Mouse (Mus musculus): ENCODE results near the gene Pepd. TPM values are rescaled to one million over a fixed set of nuclear protein-coding genes. Genes with fewer than 3 reads are reported as not detected.

The Pepd gene
- polyA plus RNA-seq, 1 experiment from 2014 or later: 91.4 TPM

- H3K4me1 ChIP-seq (replicated peaks): 0 out of 2 replicates have a peak, but pooled peaks cover 5% of the 10 kb centered on the region
- H3K4me2 ChIP-seq (replicated peaks): no peak overlapping the region
- H3K9ac ChIP-seq: no peak overlapping the region
- ATAC-seq: no peak
- 52% methylated on average over 7 of the region's 7 CpGs for WGBS
- no peaks in the 10 kb centered on the region for H3K9me3 ChIP-seq
- no peak overlapping the region for H3K4me3 ChIP-seq (replicated peaks)
- H3K27me3 ChIP-seq (replicated peaks): no peaks in the 10 kb centered on the region
- no peak overlapping the region for H3K27ac ChIP-seq
- H3K36me3 ChIP-seq: no peaks in the 10 kb centered on the region
Observed at GRCm38 (mm10) chr7:34986575-34987150, 74.5 kb downstream of the Pepd start.

GRCm38 (mm10) chr7:34987258-34987657, 75.1 kb downstream of the Pepd start:
- H3K4me1 ChIP-seq (replicated peaks): 0 out of 2 replicates have a peak, but pooled peaks cover 5% of the 10 kb centered on the region
- no peak for ATAC-seq
- no peak overlapping the region for H3K27ac ChIP-seq
- no peak overlapping the region for H3K9ac ChIP-seq
- H3K27me3 ChIP-seq (replicated peaks): no peaks in the 10 kb centered on the region
- 44% methylated on average over 6 of the region's 6 CpGs for WGBS
- no peak overlapping the region for H3K4me3 ChIP-seq (replicated peaks)
- H3K36me3 ChIP-seq: no peaks in the 10 kb centered on the region
- no peak overlapping the region for H3K4me2 ChIP-seq (replicated peaks)
- no peaks in the 10 kb centered on the region for H3K9me3 ChIP-seq

- H3K9me3 ChIP-seq: no peaks in the 10 kb centered on the region
- no peaks in the 10 kb centered on the region for H3K36me3 ChIP-seq
- no peaks in the 10 kb centered on the region for H3K27me3 ChIP-seq (replicated peaks)
- H3K27ac ChIP-seq: no peak overlapping the region
- H3K9ac ChIP-seq: no peak overlapping the region
- 0 out of 2 replicates have a peak, but pooled peaks cover 5% of the 10 kb centered on the region for H3K4me1 ChIP-seq (replicated peaks)
- H3K4me3 ChIP-seq (replicated peaks): no peak overlapping the region
- no peak for ATAC-seq
- no peak overlapping the region for H3K4me2 ChIP-seq (replicated peaks)
- 71% methylated on average over 3 of the region's 3 CpGs for WGBS
Observed at GRCm38 (mm10) chr7:34988488-34988887, 76.3 kb downstream of the Pepd start.

- ATAC-seq: no peak
- no peak overlapping the region for H3K4me2 ChIP-seq (replicated peaks)
- H3K9me3 ChIP-seq: no peaks in the 10 kb centered on the region
- no peak overlapping the region for H3K4me3 ChIP-seq (replicated peaks)
- no peak overlapping the region for H3K27ac ChIP-seq
- no peaks in the 10 kb centered on the region for H3K27me3 ChIP-seq (replicated peaks)
- H3K36me3 ChIP-seq: no peaks in the 10 kb centered on the region
- H3K4me1 ChIP-seq (replicated peaks): no peaks in the 10 kb centered on the region
- 91% methylated on average over 6 of the region's 6 CpGs for WGBS
- no peak overlapping the region for H3K9ac ChIP-seq
Observed at GRCm38 (mm10) chr7:34991731-34992246, 79.6 kb downstream of the Pepd start.

GRCm38 (mm10) chr7:34992766-34993165, 80.6 kb downstream of the Pepd start:
- ATAC-seq: no peak
- H3K4me1 ChIP-seq (replicated peaks): no peaks in the 10 kb centered on the region
- WGBS: 92% methylated on average over 3 of the region's 3 CpGs
- no peaks in the 10 kb centered on the region for H3K9me3 ChIP-seq
- H3K27ac ChIP-seq: no peak overlapping the region
- H3K36me3 ChIP-seq: no peaks in the 10 kb centered on the region
- H3K4me3 ChIP-seq (replicated peaks): no peak overlapping the region
- no peaks in the 10 kb centered on the region for H3K27me3 ChIP-seq (replicated peaks)
- no peak overlapping the region for H3K4me2 ChIP-seq (replicated peaks)
- H3K9ac ChIP-seq: no peak overlapping the region

- H3K4me2 ChIP-seq (replicated peaks): no peak overlapping the region
- no peaks in the 10 kb centered on the region for H3K9me3 ChIP-seq
- whole genome bisulfite sequencing: 81% methylated on average over 7 of the region's 7 CpGs
- no peak for ATAC-seq
- H3K27ac ChIP-seq: no peak overlapping the region
- H3K36me3 ChIP-seq: no peaks in the 10 kb centered on the region
- H3K4me1 ChIP-seq (replicated peaks): no peaks in the 10 kb centered on the region
- no peak overlapping the region for H3K9ac ChIP-seq
- H3K4me3 ChIP-seq (replicated peaks): no peak overlapping the region
- no peaks in the 10 kb centered on the region for H3K27me3 ChIP-seq (replicated peaks)
Observed at GRCm38 (mm10) chr7:34995872-34996662, 83.9 kb downstream of the Pepd start.

GRCm38 (mm10) chr7:35000839-35001238, 88.7 kb downstream of the Pepd start:
- no peaks in the 10 kb centered on the region for H3K9me3 ChIP-seq
- H3K4me3 ChIP-seq (replicated peaks): no peak overlapping the region
- 39% methylated on average over 6 of the region's 6 CpGs for WGBS
- ATAC-seq: no peak
- no peaks in the 10 kb centered on the region for H3K4me1 ChIP-seq (replicated peaks)
- no peak overlapping the region for H3K9ac ChIP-seq
- H3K36me3 ChIP-seq: no peaks in the 10 kb centered on the region
- H3K4me2 ChIP-seq (replicated peaks): no peak overlapping the region
- H3K27me3 ChIP-seq (replicated peaks): no peaks in the 10 kb centered on the region
- H3K27ac ChIP-seq: no peak overlapping the region

GRCm38 (mm10) chr7:35003171-35003737, 91.1 kb downstream of the Pepd start:
- Histone ChIP-seq H3K27me3 (replicated peaks) (no peaks in the 10 kb centered on the region), H3K4me2 (replicated peaks) (no peak overlapping the region), H3K9me3 (no peaks in the 10 kb centered on the region), H3K4me3 (replicated peaks) (no peak overlapping the region), H3K36me3 (no peaks in the 10 kb centered on the region), H3K9ac (no peak overlapping the region), H3K4me1 (replicated peaks) (no peaks in the 10 kb centered on the region), H3K27ac (no peak overlapping the region)
- WGBS: 82% methylated on average over 7 of the region's 7 CpGs
- no peak for ATAC-seq

- H3K36me3 ChIP-seq: no peaks in the 10 kb centered on the region
- H3K4me1 ChIP-seq (replicated peaks): no peaks in the 10 kb centered on the region
- H3K4me2 ChIP-seq (replicated peaks): no peak overlapping the region
- no peak for ATAC-seq
- no peak overlapping the region for H3K4me3 ChIP-seq (replicated peaks)
- no peak overlapping the region for H3K27ac ChIP-seq
- H3K27me3 ChIP-seq (replicated peaks): no peaks in the 10 kb centered on the region
- H3K9me3 ChIP-seq: no peaks in the 10 kb centered on the region
- WGBS: 91% methylated on average over 7 of the region's 7 CpGs
- H3K9ac ChIP-seq: no peak overlapping the region
Observed at GRCm38 (mm10) chr7:35006661-35007060, 94.5 kb downstream of the Pepd start.

- H3K36me3 ChIP-seq: no peaks in the 10 kb centered on the region
- no peak overlapping the region for H3K9ac ChIP-seq
- ATAC-seq: no peak
- no peaks in the 10 kb centered on the region for H3K4me1 ChIP-seq (replicated peaks)
- no peaks in the 10 kb centered on the region for H3K9me3 ChIP-seq
- no peak overlapping the region for H3K4me2 ChIP-seq (replicated peaks)
- H3K27me3 ChIP-seq (replicated peaks): no peaks in the 10 kb centered on the region
- no peak overlapping the region for H3K27ac ChIP-seq
- 77% methylated on average over 9 of the region's 9 CpGs for WGBS
- H3K4me3 ChIP-seq (replicated peaks): no peak overlapping the region
Observed at GRCm38 (mm10) chr7:35013228-35013627, 101.0 kb downstream of the Pepd start.

GRCm38 (mm10) chr7:35015252-35015651, 103.1 kb downstream of the Pepd start:
- Histone ChIP-seq H3K4me3 (replicated peaks) (no peak overlapping the region), H3K9me3 (no peaks in the 10 kb centered on the region), H3K4me1 (replicated peaks) (no peaks in the 10 kb centered on the region), H3K27me3 (replicated peaks) (no peaks in the 10 kb centered on the region), H3K9ac (no peak overlapping the region), H3K36me3 (no peaks in the 10 kb centered on the region), H3K4me2 (replicated peaks) (no peak overlapping the region), H3K27ac (no peak overlapping the region)
- no peak for ATAC-seq
- 85% methylated on average over 2 of the region's 2 CpGs for WGBS

- Histone ChIP-seq H3K36me3 (no peaks in the 10 kb centered on the region), H3K4me3 (replicated peaks) (no peak overlapping the region), H3K27me3 (replicated peaks) (no peaks in the 10 kb centered on the region), H3K9ac (no peak overlapping the region), H3K4me2 (replicated peaks) (no peak overlapping the region), H3K27ac (no peak overlapping the region), H3K9me3 (no peaks in the 10 kb centered on the region), H3K4me1 (replicated peaks) (no peaks in the 10 kb centered on the region)
- 86% methylated on average over 10 of the region's 10 CpGs for WGBS
- no peak for ATAC-seq
Observed at GRCm38 (mm10) chr7:35021365-35021764, 109.2 kb downstream of the Pepd start.

Data from intestine, embryonic 15.5 days (tissue).